29 mouse cellular contexts compared by ENCODE assay signal in the genomic region with DNA sequence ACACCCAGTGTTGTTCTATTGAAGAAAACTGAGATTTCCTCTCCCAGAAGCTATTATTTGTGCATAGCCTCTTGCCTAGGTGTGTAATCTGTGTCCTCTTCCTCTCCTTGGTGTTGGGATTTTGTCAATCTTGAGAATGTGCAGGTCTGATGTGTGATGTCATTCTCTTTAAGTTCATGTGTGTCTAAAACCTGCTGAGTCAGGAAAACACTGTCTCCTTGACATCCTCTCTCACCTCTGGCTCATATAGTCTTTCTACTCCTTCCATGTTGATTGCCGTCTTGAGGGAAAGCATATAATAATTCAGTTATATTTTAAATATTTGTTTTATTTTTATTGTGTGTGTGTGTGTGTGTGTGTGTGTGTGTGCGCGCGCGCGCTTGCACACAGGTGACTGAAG.
"Had no signal": no experiment of that assay in that cellular context is flagged by ENCODE, and none has a peak within 500 bp of the region (broad histone marks: within the 10 kb centered on the region; RNA-seq: fewer than 3 reads in every experiment).

No protein-coding gene starts in this region.

- H3K4me1 ChIP-seq: limb, embryonic 10.5 days; limb, embryonic 12.5 days; limb, embryonic 13.5 days; liver, embryonic 12.5 days; liver, embryonic 13.5 days; liver, embryonic 15.5 days; lung, embryonic 15.5 days; midbrain, embryonic 10.5 days; midbrain, embryonic 12.5 days; midbrain, embryonic 13.5 days; midbrain, embryonic 15.5 days had no signal

- H3K4me3 ChIP-seq: limb, embryonic 10.5 days; limb, embryonic 12.5 days; limb, embryonic 13.5 days; limb, embryonic 15.5 days; liver, embryonic 12.5 days; liver, embryonic 13.5 days; liver, embryonic 15.5 days; lung, embryonic 15.5 days; megakaryocyte, embryonic 14.5 days; midbrain, embryonic 10.5 days; midbrain, embryonic 12.5 days; midbrain, embryonic 13.5 days; midbrain, embryonic 15.5 days; myocyte had no signal

- H3K9me3 ChIP-seq: limb, embryonic 10.5 days; limb, embryonic 12.5 days; limb, embryonic 13.5 days; limb, embryonic 15.5 days; liver, embryonic 12.5 days; liver, embryonic 13.5 days; liver, embryonic 15.5 days; lung, embryonic 15.5 days; megakaryocyte, embryonic 14.5 days; midbrain, embryonic 10.5 days; midbrain, embryonic 12.5 days; midbrain, embryonic 13.5 days; midbrain, embryonic 15.5 days had no signal

- H3K36me3 ChIP-seq: limb, embryonic 10.5 days; limb, embryonic 12.5 days; limb, embryonic 13.5 days; limb, embryonic 15.5 days; liver, embryonic 12.5 days; liver, embryonic 13.5 days; liver, embryonic 15.5 days; lung, embryonic 15.5 days; midbrain, embryonic 10.5 days; midbrain, embryonic 12.5 days; midbrain, embryonic 13.5 days; midbrain, embryonic 15.5 days had no signal

- H3K27ac ChIP-seq: limb, embryonic 10.5 days; limb, embryonic 12.5 days; limb, embryonic 13.5 days; limb, embryonic 15.5 days; liver, embryonic 12.5 days; liver, embryonic 13.5 days; liver, embryonic 14.5 days; liver, embryonic 15.5 days; lung, embryonic 15.5 days; macrophage; midbrain, embryonic 10.5 days; midbrain, embryonic 12.5 days; midbrain, embryonic 13.5 days; midbrain, embryonic 15.5 days had no signal

- H3K9ac ChIP-seq: limb, embryonic 12.5 days; limb, embryonic 13.5 days; limb, embryonic 15.5 days; liver, embryonic 12.5 days; liver, embryonic 13.5 days; liver, embryonic 14.5 days; liver, embryonic 15.5 days; liver, postnatal 0 days; lung, embryonic 14.5 days; lung, embryonic 15.5 days; midbrain, embryonic 12.5 days; midbrain, embryonic 13.5 days; midbrain, embryonic 15.5 days had no signal

- DNase-seq: left cerebral cortex, postnatal 4 days; liver; liver, embryonic 13.5 days; liver, postnatal 0 days; lung, adult 18-20 months; lung, adult 2 months; lung, embryonic 14.5 days; lung, postnatal 10 days; lung, postnatal 14 days; lung, postnatal 36 days; lung, postnatal 4 days; midbrain, embryonic 14.5 days had no signal

- H3K27me3 ChIP-seq: limb, embryonic 12.5 days; limb, embryonic 13.5 days; limb, embryonic 15.5 days; liver, embryonic 12.5 days; liver, embryonic 13.5 days; liver, embryonic 15.5 days; lung, embryonic 15.5 days; midbrain, embryonic 12.5 days; midbrain, embryonic 13.5 days; midbrain, embryonic 15.5 days had no signal

- H3K4me2 ChIP-seq: limb, embryonic 12.5 days; limb, embryonic 13.5 days; limb, embryonic 15.5 days; liver, embryonic 11.5 days; liver, embryonic 12.5 days; liver, embryonic 13.5 days; liver, embryonic 15.5 days; lung, embryonic 14.5 days; lung, embryonic 15.5 days; midbrain, embryonic 11.5 days; midbrain, embryonic 12.5 days; midbrain, embryonic 13.5 days; midbrain, embryonic 15.5 days had no signal
